Mouse (Mus musculus) erythroblast, embryonic 14.5 days (primary cell): ENCODE measurements around the gene Ccz1.

Experiments used
- GATA1 ChIP-seq: IDR thresholded peaks from 2 replicates; pipeline ENCODE4 v1.6.1; 2012; ENCODE audit warnings: low read length, inconsistent platforms, mixed read lengths
- TAL1 ChIP-seq: IDR thresholded peaks from 3 replicates; pipeline ENCODE4 v1.6.1; 2012; ENCODE audit warnings: low read length, inconsistent platforms, mixed read lengths

GRCm38 (mm10) chr5:143961176-143961575 lies 53.5 kb downstream of the Ccz1 start:
- TF ChIP-seq GATA1 (no peak), TAL1 (no peak)
